Mouse (Mus musculus): Measurements from ENCODE around the gene Prox1.

Gene Prox1

GRCm38 (mm10) chr1:190142584-190142983 is 27.9 kb downstream of the Prox1 start:
- no peak for DNase-seq (ENCODE audit: low read depth)

- no peak for DNase-seq (ENCODE audit: low read depth)
Measured at GRCm38 (mm10) chr1:190140519-190140918, 30.0 kb downstream of the Prox1 start.

- DNase-seq (ENCODE audit: low read depth), result no peak
Measured at GRCm38 (mm10) chr1:190139711-190140405, 30.7 kb downstream of the Prox1 start.

GRCm38 (mm10) chr1:190137943-190138342 is 32.6 kb downstream of the Prox1 start:
- no peak for DNase-seq (ENCODE audit: low read depth)

- no peak for DNase-seq (ENCODE audit: low read depth)
Measured at GRCm38 (mm10) chr1:190132897-190133296, 37.6 kb downstream of the Prox1 start.

- DNase-seq (ENCODE audit: low read depth), result no peak
Measured at GRCm38 (mm10) chr1:190130888-190131287, 39.6 kb downstream of the Prox1 start.

- DNase-seq (ENCODE audit: low read depth), result no peak
Measured at GRCm38 (mm10) chr1:190129553-190129952, 41.0 kb downstream of the Prox1 start.

GRCm38 (mm10) chr1:190128674-190129322 is 41.7 kb downstream of the Prox1 start:
- DNase-seq (ENCODE audit: low read depth), result no peak

GRCm38 (mm10) chr1:190127878-190128277 is 42.6 kb downstream of the Prox1 start:
- no peak for DNase-seq (ENCODE audit: low read depth)

- no peak for DNase-seq (ENCODE audit: low read depth)
Measured at GRCm38 (mm10) chr1:190127163-190127795, 43.2 kb downstream of the Prox1 start.

- DNase-seq (ENCODE audit: low read depth), result no peak
Measured at GRCm38 (mm10) chr1:190124961-190125739, 45.4 kb downstream of the Prox1 start.

- no peak for DNase-seq (ENCODE audit: low read depth)
Measured at GRCm38 (mm10) chr1:190123404-190123803, 47.1 kb downstream of the Prox1 start.

GRCm38 (mm10) chr1:190115985-190116384 is 54.5 kb downstream of the Prox1 start:
- no peak for DNase-seq (ENCODE audit: low read depth)

- DNase-seq (ENCODE audit: low read depth), result no peak
Measured at GRCm38 (mm10) chr1:190111741-190112140, 58.8 kb downstream of the Prox1 start.

- no peak for DNase-seq (ENCODE audit: low read depth)
Measured at GRCm38 (mm10) chr1:190107587-190107986, 62.9 kb downstream of the Prox1 start.

- DNase-seq (ENCODE audit: low read depth), result no peak
Measured at GRCm38 (mm10) chr1:190106674-190107420, 63.7 kb downstream of the Prox1 start.

- no peak for DNase-seq (ENCODE audit: low read depth)
Measured at GRCm38 (mm10) chr1:190106060-190106459, 64.5 kb downstream of the Prox1 start.

GRCm38 (mm10) chr1:190093326-190093725 is 77.2 kb downstream of the Prox1 start:
- no peak for DNase-seq (ENCODE audit: low read depth)

GRCm38 (mm10) chr1:190092076-190092475 is 78.4 kb downstream of the Prox1 start:
- DNase-seq (ENCODE audit: low read depth), result no peak

- DNase-seq (ENCODE audit: low read depth), result no peak
Measured at GRCm38 (mm10) chr1:190088929-190089328, 81.6 kb downstream of the Prox1 start.

GRCm38 (mm10) chr1:190085703-190086102 is 84.8 kb downstream of the Prox1 start:
- no peak for DNase-seq (ENCODE audit: low read depth)

All from c-Kit-positive CD71-positive TER-119-negative erythroid progenitor cells, embryonic 14.5 days (primary cell).